Mouse (Mus musculus): Measurements from ENCODE around the gene Nrxn1. TPM values are rescaled to one million over a fixed set of nuclear protein-coding genes. Genes with fewer than 3 reads are reported as not detected.
A peak's percentile ranks its signal among the peaks of the same experiment; 100 is the strongest.

Gene Nrxn1
- polyA plus RNA-seq, 1 experiment from 2014 or later: 2.8 TPM

DNA sequence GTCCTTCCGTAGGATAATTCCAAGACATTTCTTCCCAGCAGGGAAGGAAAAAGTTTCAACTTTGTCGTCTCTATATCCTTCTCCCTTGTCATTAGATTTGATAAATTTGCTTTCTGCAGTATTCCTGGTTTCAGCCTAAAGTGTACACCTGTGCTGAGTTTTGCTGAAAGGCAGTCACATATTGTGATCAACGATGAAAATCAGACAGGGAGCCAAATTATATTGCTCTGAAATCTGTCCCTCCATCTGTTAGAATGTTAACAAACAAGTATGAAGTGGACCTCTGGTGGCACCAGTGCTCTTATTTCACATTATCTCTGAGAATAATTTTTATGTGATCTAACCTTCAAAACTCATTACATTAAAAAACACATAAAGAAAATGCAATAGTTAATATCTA lies 465.5 kb downstream of the Nrxn1 start:
- Histone ChIP-seq H3K4me2 (replicated peaks) (no peak overlapping the region), H3K27me3 (replicated peaks) (no peaks in the 10 kb centered on the region), H3K9ac (no peak overlapping the region), H3K36me3 (no peaks in the 10 kb centered on the region), H3K27ac (no peak overlapping the region), H3K4me1 (replicated peaks) (no peaks in the 10 kb centered on the region), H3K4me3 (replicated peaks) (no peak overlapping the region), H3K9me3 (no peaks in the 10 kb centered on the region)
- 72% methylated on average over 3 of the region's 3 CpGs for WGBS
- no peak for ATAC-seq

DNA sequence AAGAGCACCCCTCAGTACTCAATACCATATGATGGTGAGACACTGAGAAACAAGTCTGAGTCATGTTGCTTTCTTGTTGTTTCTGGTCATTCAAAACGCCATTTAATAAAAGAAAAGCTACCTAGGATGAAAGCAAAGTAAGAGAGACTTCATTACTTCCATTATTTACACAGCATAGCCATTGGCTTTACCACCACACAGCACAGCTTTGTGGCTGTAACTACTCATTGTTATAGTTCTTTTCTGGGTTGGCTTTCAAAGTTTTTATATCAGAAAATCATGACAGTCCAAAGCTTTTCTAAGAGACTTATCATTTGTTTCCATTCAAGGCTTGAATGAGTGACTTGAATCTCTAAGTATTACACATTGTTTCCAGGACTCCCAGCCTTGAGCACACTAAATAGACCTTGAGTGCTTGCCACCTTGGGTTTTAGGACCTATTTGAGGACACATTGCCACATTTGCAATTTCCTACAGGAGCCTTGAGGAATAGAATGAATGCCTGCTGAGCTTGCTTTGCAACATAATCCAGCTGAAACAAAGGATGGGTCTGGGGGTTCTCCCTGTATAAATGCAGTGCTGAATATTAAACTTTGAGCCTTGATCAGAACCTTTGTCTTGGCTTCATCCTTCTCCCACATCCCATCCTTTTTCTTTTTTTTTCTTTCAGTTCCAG lies 468.1 kb downstream of the Nrxn1 start:
- Histone ChIP-seq H3K9ac (no peak overlapping the region), H3K4me1 (replicated peaks) (no peaks in the 10 kb centered on the region), H3K4me2 (replicated peaks) (no peak overlapping the region), H3K27me3 (replicated peaks) (no peaks in the 10 kb centered on the region), H3K27ac (no peak overlapping the region), H3K36me3 (no peaks in the 10 kb centered on the region), H3K9me3 (no peaks in the 10 kb centered on the region), H3K4me3 (replicated peaks) (no peak overlapping the region)
- ATAC-seq: no peak
- 44% methylated on average over 1 of the region's 1 CpGs for WGBS

DNA sequence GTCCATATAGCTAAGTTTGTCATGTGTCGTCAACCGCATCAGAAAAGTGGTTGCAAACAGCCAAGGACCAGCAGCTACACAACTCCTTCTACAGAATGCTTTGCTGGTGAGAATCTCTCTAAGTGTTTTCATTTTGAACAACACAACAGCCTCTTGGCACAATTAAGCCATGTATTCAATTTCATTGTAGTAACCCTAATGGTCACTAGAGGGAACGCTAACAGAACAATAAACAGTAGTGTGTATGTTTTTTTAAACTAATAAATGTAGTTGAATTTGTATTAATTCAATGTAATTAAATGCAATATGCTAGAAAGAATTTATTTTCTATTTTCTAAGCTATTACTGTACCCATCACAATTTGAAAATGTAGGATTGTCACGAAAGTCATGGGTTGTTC lies 471.0 kb downstream of the Nrxn1 start:
- ATAC-seq: no peak
- Histone ChIP-seq H3K9me3 (no peaks in the 10 kb centered on the region), H3K27ac (no peak overlapping the region), H3K4me3 (replicated peaks) (no peak overlapping the region), H3K27me3 (replicated peaks) (no peaks in the 10 kb centered on the region), H3K4me1 (replicated peaks) (no peaks in the 10 kb centered on the region), H3K36me3 (no peaks in the 10 kb centered on the region), H3K9ac (no peak overlapping the region), H3K4me2 (replicated peaks) (no peak overlapping the region)
- 91% methylated on average over 4 of the region's 4 CpGs for WGBS

GRCm38 (mm10) chr17:90615019-90615418 lies 477.9 kb downstream of the Nrxn1 start:
- 63% methylated on average over 3 of the region's 3 CpGs for WGBS
- Histone ChIP-seq H3K27ac (no peak overlapping the region), H3K4me2 (replicated peaks) (no peak overlapping the region), H3K27me3 (replicated peaks) (no peaks in the 10 kb centered on the region), H3K4me3 (replicated peaks) (no peak overlapping the region), H3K4me1 (replicated peaks) (no peaks in the 10 kb centered on the region), H3K36me3 (no peaks in the 10 kb centered on the region), H3K9me3 (no peaks in the 10 kb centered on the region), H3K9ac (no peak overlapping the region)
- no peak for ATAC-seq

DNA sequence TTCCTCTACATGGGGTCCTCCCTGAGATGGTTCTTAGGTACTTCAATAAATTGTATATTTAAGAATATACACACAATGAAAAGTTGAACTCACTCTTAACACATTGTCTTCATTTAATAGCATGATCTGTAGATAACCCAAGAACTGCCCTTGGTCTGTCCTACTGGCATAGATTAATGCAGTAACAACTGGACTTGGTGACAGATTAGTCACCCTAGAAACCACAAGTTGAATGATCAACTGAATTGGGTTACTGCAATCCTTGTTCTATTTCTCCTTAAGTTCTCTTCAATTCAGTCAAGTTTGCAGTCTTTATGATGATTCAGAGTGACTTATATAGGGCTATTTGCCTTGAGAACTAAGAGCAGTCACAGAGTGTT lies 485.5 kb downstream of the Nrxn1 start:
- Histone ChIP-seq H3K27me3 (replicated peaks) (no peaks in the 10 kb centered on the region), H3K4me1 (replicated peaks) (no peaks in the 10 kb centered on the region), H3K36me3 (no peaks in the 10 kb centered on the region), H3K9ac (no peak overlapping the region), H3K27ac (no peak overlapping the region), H3K9me3 (no peaks in the 10 kb centered on the region), H3K4me2 (replicated peaks) (no peak overlapping the region), H3K4me3 (replicated peaks) (no peak overlapping the region)
- ATAC-seq: no peak

DNA sequence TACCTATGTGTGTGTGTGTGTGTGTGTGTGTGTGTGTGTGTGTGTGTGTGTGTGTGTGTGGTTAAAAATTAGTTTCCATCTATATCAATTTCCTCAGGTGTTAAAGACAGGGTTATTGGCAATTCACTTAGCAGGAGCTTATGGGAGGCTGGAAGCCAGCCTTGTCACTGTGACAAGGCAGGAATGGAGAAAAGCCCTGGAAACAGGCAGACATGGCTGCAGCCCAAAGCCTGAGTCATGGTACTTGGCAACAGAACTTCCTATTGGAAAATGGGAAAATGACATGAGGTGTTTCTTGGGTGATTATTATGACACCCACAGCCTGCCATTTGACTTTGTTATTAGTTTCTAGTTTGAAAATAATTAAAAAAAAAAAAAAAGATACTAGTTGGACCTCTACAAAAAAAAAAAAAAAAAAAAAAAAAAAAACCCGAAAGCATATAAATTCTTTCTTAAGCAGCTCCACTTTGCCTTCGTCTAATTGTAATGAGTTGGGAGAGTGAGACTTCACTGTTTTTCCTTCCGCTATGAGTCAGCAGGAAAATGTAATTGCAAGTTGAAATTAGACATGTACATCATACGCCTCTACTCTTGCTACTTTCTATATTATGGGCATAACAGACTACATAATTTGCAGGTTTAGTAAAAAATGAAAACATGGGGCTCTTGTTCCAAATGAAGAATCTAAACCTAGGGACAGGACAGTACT lies 486.0 kb downstream of the Nrxn1 start:
- H3K4me2 ChIP-seq (replicated peaks): no peak overlapping the region
- no peak overlapping the region for H3K9ac ChIP-seq
- 83% methylated on average over 4 of the region's 4 CpGs for WGBS
- no peaks in the 10 kb centered on the region for H3K36me3 ChIP-seq
- H3K27ac ChIP-seq: no peak overlapping the region
- H3K9me3 ChIP-seq: no peaks in the 10 kb centered on the region
- H3K27me3 ChIP-seq (replicated peaks): no peaks in the 10 kb centered on the region
- no peak for ATAC-seq
- H3K4me1 ChIP-seq (replicated peaks): no peaks in the 10 kb centered on the region
- H3K4me3 ChIP-seq (replicated peaks): no peak overlapping the region

DNA sequence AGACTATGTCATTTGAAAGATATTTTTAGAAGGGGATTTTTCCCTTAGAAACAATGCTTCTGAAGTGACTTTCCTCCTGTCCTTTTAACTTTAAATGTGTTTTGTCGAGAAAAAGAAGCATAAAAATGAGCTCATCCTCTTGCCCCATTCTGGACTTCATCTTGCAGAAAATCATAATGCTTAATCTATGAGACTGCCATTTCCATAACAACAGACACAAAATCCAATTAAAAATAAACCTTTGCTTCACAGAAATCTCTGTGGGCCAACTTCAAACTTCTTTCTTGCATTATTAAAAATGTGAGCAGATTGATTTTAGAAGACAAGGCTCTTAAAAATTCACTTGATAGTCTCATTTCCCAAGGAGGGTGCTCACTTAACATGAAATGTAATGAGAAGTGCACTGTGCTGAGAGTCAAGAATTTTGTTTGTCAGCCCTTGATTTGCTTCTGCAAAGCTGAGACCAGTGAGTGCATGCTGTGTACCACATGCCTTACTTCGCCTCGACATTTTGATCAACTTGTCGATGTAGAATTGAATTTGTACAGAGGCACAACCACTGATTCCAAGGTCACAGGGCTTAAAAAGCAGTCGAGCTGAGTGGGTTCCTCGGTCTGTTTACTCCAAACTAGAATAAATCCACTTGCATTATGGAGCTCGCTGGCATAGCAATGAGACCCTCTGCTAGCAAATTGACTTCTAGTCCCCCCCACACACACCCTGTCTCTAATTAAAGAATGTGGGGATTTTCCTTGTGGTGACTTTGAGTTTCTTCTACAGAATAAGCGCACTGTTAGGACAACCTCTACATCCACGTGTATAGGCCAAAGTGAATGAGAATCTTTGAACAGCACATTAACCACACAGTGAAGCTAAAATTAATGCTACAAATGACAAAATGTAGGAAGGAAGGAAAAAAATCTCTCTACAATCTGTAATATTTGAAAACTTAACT lies 493.0 kb downstream of the Nrxn1 start:
- Histone ChIP-seq H3K4me3 (replicated peaks) (no peak overlapping the region), H3K9me3 (no peaks in the 10 kb centered on the region), H3K27me3 (replicated peaks) (no peaks in the 10 kb centered on the region), H3K27ac (no peak overlapping the region), H3K36me3 (no peaks in the 10 kb centered on the region), H3K4me1 (replicated peaks) (no peaks in the 10 kb centered on the region), H3K9ac (no peak overlapping the region), H3K4me2 (replicated peaks) (no peak overlapping the region)
- ATAC-seq: no peak
- 78% methylated on average over 9 of the region's 9 CpGs for WGBS

- H3K36me3 ChIP-seq: no peaks in the 10 kb centered on the region
- H3K4me3 ChIP-seq (replicated peaks): no peak overlapping the region
- no peaks in the 10 kb centered on the region for H3K4me1 ChIP-seq (replicated peaks)
- no peak overlapping the region for H3K9ac ChIP-seq
- H3K27me3 ChIP-seq (replicated peaks): no peaks in the 10 kb centered on the region
- no peak overlapping the region for H3K27ac ChIP-seq
- H3K4me2 ChIP-seq (replicated peaks): no peak overlapping the region
- 66% methylated on average over 9 of the region's 9 CpGs for WGBS
- H3K9me3 ChIP-seq: no peaks in the 10 kb centered on the region
- no peak for ATAC-seq
Measured at GRCm38 (mm10) chr17:90594798-90595533, 497.9 kb downstream of the Nrxn1 start.

DNA sequence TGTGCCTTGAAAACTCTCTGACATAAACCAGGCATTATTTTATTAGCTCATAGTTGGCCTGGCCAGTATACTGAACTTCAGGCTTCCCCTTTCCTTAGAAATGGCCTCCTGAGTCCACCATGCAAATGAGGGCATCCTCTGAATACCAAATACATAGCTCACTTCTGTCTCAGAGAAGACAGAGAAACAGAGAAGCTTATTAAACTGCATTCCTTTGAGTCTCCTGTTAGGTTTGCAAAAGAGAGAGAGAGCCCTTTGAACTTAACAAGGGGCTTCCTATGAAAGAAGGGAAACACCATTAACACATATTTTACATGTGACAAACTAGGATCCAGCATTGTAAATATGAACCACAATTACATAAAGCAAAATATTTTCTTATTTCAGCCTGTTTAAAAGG lies 506.0 kb downstream of the Nrxn1 start:
- Histone ChIP-seq H3K4me1 (replicated peaks) (no peaks in the 10 kb centered on the region), H3K9me3 (no peaks in the 10 kb centered on the region), H3K4me3 (replicated peaks) (no peak overlapping the region), H3K9ac (no peak overlapping the region), H3K27me3 (replicated peaks) (no peaks in the 10 kb centered on the region), H3K36me3 (no peaks in the 10 kb centered on the region), H3K27ac (no peak overlapping the region), H3K4me2 (replicated peaks) (no peak overlapping the region)
- no peak for ATAC-seq

DNA sequence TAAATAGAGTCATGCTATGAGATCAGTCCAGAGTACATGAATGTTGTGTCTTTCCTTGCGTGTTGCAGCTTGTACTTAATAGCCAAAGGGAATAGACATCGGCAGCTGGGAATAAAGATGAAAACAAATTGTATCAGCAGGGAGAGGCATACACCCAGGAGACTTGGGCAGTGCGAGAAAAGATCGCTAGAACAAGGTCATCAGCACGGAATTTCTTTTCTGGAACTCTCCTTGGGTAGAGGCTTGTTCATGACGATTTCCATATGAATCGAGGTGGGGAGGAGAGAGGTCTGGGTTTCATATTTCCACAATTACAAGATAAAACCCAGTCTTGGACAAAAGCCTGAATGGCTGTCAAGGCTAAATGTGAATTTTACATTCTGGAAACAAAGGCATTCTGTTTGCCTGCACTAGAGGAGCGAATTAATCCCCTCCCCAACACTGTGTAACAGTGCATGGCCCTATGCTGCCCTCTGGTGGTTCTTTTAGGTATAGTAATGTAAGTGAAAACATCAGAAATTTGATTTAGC lies 508.1 kb downstream of the Nrxn1 start:
- 42% methylated on average over 8 of the region's 8 CpGs for WGBS
- Histone ChIP-seq H3K4me1 (replicated peaks) (no peaks in the 10 kb centered on the region), H3K27ac (no peak overlapping the region), H3K27me3 (replicated peaks) (no peaks in the 10 kb centered on the region), H3K36me3 (no peaks in the 10 kb centered on the region), H3K4me2 (replicated peaks) (0 out of 2 replicates have a peak overlapping the region, but pooled peaks have one; percentile 26), H3K9ac (no peak overlapping the region), H3K4me3 (replicated peaks) (no peak overlapping the region), H3K9me3 (no peaks in the 10 kb centered on the region)
- peak; percentile 83 for ATAC-seq

DNA sequence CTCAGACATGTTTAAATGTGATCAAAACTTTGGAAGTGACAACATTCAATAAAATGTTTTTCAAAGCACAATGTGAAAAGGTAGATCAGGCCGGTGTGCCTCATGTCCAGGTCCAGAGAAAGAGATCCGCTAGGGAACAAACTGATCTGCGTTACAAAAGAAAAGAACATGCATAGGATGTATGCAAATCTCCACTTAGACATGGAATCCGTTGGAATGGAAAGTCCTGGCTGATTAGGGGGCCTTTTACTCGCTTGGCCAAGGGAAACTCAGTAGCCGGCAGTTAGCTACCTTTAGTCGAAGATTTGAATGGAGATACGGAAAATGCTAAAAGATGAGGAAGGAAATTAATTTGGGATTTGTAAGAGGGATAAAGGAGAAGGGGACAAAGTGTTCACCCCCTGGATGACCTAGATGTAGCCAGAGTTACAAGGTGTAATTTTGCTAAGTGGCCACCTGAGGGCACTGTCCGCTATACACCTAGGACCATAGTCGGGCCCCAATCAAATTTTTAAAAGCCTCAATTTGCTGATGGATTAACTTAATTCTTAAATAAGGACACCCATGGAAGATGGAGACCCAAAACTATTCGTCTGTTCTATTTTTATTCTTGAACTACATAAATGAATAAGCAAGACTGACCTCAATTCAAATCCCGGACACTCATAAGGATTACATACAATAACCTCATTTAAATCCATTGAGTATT lies 508.9 kb downstream of the Nrxn1 start:
- Histone ChIP-seq H3K36me3 (no peaks in the 10 kb centered on the region), H3K4me3 (replicated peaks) (no peak overlapping the region), H3K9ac (no peak overlapping the region), H3K9me3 (no peaks in the 10 kb centered on the region), H3K4me1 (replicated peaks) (no peaks in the 10 kb centered on the region), H3K4me2 (replicated peaks) (no peak overlapping the region), H3K27ac (no peak overlapping the region), H3K27me3 (replicated peaks) (no peaks in the 10 kb centered on the region)
- ATAC-seq: no peak
- WGBS: 55% methylated on average over 12 of the region's 12 CpGs
